Mouse (Mus musculus) gastrocnemius, postnatal 10 days (tissue): ENCODE measurements at regions not wholly inside any gene's neighbourhood (a gene's known extent, or its start where the extent isn't known, plus 50 kb on each side); places are given as distances from the start of the nearest gene placed in this dataset.

ENCODE experiments used
- DNase-seq: peaks from one replicate; pipeline ENCODE4 v3.0.0; 2021; ENCODE audit warnings: mixed read lengths

GRCm38 (mm10) chr14:76702709-76703372 lies 146.2 kb upstream of the Serp2 start:
- no peak for DNase-seq

- no peak for DNase-seq
Observed at GRCm38 (mm10) chr14:76701911-76702708, 145.4 kb upstream of the Serp2 start.

- DNase-seq, result no peak
Observed at GRCm38 (mm10) chr14:76701304-76701703, 144.6 kb upstream of the Serp2 start.

- DNase-seq, result no peak
Observed at GRCm38 (mm10) chr14:76700796-76701195, 144.1 kb upstream of the Serp2 start.

- DNase-seq, result no peak
Observed at GRCm38 (mm10) chr14:76700190-76700589, 143.5 kb upstream of the Serp2 start.

GRCm38 (mm10) chr14:76698718-76699402 lies 142.2 kb upstream of the Serp2 start:
- DNase-seq, result no peak

GRCm38 (mm10) chr14:76696729-76697128 lies 140.0 kb upstream of the Serp2 start:
- DNase-seq, result no peak

DNA sequence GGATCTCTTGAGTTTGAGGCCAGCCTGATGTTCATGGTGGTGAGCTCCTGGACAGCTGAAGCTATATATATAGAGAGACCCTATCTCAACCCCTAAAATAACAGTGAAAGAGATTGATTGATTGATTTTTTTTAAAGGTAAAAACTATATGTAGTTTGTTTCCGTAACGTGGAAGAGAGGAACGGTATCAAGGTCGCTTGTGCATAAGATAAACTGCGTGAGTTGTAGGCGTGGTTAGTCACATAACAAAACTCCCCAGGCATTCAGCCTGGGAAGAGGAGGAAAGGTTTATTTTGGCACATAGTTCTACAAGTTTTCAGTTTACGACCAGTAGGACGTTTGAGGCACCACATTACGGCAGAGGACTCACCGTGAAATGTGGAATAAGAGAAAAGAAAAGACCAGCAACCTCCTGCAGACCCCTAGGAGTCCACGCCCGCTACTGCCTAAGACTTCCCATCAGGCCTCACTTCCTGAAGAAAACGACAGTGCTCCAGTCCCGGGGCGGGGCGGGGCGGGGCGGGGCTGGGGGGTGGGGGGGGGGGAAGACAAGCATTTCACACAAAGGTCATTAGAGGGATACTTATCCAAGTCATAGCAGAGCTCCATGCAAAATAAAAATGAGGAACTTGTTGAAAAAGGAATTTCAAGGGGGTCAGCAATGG lies 139.1 kb upstream of the Serp2 start:
- DNase-seq, result no peak

DNA sequence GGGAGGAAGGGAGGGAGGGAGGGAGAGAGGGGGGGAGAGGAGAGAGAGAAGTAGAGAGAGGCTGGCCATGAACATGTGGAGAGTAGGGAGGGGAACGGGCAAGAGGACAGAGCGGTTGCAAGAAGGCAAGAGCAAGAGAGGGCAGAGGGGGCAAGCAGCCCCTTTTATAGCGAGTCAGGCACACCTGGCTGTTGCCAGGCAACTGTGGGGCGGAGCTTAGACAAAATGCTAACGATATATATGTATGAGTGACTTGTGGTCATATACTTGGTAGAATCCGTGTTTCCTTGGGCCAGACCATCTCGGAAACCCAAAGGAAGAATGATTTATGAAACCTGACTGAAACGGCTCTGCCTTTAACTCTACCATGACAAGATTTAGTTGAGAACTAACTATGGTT lies 138.2 kb upstream of the Serp2 start:
- DNase-seq, result no peak

- no peak for DNase-seq
Observed at GRCm38 (mm10) chr14:76693351-76694317, 136.9 kb upstream of the Serp2 start.

GRCm38 (mm10) chr14:76687971-76688407 lies 131.3 kb upstream of the Serp2 start:
- DNase-seq, result no peak

DNA sequence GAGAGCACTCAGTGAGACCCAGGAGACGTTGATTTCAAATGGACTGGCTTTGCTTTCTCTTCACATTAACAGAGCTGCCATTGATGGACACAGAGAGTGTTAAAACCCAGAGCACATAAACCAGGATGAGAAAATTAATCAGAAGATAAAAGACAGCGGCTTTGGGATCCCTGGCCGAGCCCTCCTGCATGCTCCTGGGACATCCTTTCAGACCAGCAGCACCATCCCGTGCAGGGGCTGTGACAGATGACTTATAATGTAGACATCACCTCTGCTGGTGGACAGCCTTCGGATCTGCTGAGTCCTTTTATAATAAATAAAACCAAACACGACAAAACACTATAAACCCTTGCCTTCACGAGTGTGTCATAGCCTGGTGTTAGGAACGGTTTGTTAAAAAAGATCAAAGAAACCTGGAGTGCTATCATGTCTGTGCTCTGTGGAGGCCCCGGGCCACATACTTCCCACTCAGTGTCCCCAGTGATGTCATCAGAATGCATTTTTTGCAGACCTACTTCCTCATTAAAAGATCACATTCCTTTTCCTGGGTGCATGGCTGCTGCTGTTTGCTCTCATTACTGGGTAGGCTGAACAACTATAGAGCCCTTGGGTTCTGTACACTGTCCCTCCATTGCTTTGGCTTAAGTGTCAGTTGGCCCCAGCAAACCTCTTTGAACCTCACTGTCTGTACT lies 130.2 kb upstream of the Serp2 start:
- DNase-seq, result no peak

DNA sequence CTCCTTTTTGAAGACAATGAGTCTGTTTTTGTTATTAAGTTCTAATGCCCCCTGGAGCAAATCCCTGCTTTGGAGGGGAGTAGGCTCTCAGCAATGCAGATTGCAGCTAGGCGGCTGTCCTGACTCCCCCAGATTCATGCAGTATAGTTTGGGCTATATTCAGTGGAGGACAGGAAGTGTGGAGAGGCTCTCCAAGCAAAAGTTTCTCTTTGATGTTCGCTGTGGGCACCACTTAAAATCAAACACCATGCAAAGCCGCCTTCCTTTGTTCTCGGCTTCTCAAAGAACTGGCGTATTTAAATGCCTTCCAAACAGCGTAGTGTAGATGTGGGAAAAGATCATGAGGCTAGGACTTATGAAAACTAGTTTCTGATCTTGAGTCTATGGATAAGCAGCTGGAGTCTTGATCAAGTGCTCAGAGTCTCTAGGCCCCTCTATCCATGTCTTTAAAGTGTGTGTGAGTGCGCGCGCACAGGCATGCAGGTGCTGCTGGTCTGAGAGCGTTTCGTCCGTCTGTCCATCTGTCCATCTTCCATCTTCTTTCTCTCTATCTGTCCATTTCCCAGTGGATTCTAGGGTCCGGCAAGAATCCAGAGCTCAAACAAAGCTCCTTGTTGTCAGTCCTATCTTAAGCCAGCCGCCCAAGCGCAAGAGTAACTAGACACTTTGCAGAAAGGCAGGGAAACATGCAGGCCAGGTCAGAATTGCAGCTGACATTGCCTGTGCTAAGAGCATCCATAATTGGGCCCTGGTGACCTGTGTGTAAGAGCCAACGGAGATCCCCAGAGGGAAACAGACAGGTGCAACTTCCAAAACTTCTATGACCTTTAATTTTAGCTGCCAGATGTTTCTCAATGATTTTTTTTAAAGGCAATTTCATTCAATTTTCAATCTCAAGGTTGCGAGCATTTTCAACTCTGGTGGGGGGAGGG lies 129.4 kb upstream of the Serp2 start:
- DNase-seq, result no peak

- no peak for DNase-seq
Observed at GRCm38 (mm10) chr14:76684327-76684726, 127.6 kb upstream of the Serp2 start.

- DNase-seq, result peak; percentile 46
Observed at GRCm38 (mm10) chr14:76681581-76682377, 125.1 kb upstream of the Serp2 start.

DNA sequence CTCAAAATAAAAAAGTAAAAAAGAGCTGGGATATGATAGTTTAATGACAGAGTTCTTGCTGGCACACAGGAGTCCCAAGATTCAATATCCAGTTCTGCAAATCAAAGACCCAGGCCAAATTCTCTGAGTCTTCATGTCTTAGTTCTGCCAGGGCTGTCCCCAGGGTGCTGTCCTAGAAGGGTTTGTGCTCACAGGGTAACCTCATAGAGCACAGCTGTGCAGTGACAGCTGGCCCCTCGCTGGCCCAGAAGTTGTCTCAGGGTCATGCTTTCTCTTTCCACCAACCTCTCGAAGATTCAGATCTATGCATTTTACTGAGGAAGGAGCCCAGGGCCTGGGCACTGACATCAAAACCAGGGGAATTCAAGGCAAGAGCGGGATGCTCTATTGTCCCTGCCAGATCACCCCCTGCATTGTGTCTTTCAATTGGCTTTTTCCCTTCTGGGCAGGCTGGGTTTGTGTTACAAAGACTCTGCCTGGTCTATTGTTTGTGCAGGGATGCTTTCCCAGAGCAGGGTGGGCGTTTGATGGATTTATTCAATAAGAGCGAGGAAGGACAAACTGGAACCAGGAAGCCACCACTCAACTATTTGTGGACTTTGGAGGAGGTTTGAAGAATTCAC lies 121.9 kb upstream of the Serp2 start:
- DNase-seq, result peak; percentile 38

- no peak for DNase-seq
Observed at GRCm38 (mm10) chr14:76674949-76675348, 118.3 kb upstream of the Serp2 start.

- DNase-seq, result no peak
Observed at GRCm38 (mm10) chr14:76673671-76674331, 117.1 kb upstream of the Serp2 start.
